Mouse (Mus musculus): ENCODE measurements around the gene Nmnat2. TPM values are rescaled to one million over a fixed set of nuclear protein-coding genes. Genes with fewer than 3 reads are reported as not detected.

Gene Nmnat2
- polyA plus RNA-seq, 1 experiment from 2014 or later: 2.4 TPM

DNA sequence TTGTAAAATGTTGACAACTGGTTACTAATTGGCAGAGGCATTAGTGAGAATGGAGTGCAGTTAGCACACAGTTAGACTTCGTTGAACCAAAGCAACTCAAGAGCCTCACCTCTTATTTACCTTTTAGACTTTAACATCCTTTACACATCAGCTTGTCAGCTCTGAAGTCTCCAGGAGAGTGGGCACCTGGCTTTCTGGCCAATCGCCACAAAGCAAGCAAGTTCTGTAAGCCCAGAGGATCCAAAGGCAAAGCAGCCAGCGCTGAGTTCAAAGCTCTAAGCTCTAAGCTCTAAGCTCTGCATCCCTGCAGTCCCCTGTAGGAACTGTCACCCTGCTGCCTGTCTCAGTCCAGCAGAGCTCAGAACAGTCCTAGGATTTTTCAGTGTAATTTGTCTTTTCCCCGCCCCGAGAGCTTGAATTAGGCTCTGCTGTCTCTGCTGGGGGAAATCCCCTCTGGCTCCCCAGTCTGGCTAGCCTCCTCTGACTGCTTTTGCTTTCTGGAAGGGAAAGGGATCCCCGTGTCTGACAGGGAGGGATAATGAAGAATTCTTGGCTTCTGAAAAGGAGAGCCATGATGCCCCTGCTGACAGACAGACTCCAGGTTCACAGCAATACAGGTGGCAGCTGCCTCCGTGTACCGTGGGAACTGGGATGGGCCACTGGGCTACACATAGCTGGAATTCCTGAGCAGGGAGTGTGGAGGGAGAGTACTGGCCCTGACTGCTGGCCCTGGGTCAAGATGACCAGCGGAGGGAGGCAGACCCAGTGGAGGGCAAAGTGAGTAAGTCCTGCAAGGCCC is 136.8 kb downstream of the Nmnat2 start:
- Histone ChIP-seq H3K36me3 (no peaks in the 10 kb centered on the region), H3K27me3 (no peaks in the 10 kb centered on the region; the same call in 1 of the 2 replicates), H3K4me3 (no peak overlapping the region), H3K27ac (0 out of 2 replicates have a peak overlapping the region, but pooled peaks have one; percentile 17), H3K9ac (no peak overlapping the region), H3K9me3 (no peaks in the 10 kb centered on the region), H3K4me2 (no peak overlapping the region), H3K4me1 (peaks cover 17% of the 10 kb centered on the region)
- WGBS: 34% methylated on average over 9 of the region's 9 CpGs
- ATAC-seq (ENCODE audit: insufficient number of reproducible peaks, low FRiP score, low TSS enrichment, low read depth): 0 out of 2 replicates have a peak, but pooled peaks have one; percentile 50

- Histone ChIP-seq H3K4me1 (peaks cover 17% of the 10 kb centered on the region), H3K4me3 (no peak overlapping the region), H3K27me3 (no peaks in the 10 kb centered on the region; the same call in 1 of the 2 replicates), H3K27ac (no peak overlapping the region), H3K9me3 (no peaks in the 10 kb centered on the region), H3K4me2 (no peak overlapping the region), H3K36me3 (no peaks in the 10 kb centered on the region), H3K9ac (no peak overlapping the region)
- no peak for ATAC-seq (ENCODE audit: insufficient number of reproducible peaks, low FRiP score, low TSS enrichment, low read depth)
- WGBS: 58% methylated on average over 5 of the region's 5 CpGs
Measured at GRCm38 (mm10) chr1:153092237-153092975, 137.6 kb downstream of the Nmnat2 start.

DNA sequence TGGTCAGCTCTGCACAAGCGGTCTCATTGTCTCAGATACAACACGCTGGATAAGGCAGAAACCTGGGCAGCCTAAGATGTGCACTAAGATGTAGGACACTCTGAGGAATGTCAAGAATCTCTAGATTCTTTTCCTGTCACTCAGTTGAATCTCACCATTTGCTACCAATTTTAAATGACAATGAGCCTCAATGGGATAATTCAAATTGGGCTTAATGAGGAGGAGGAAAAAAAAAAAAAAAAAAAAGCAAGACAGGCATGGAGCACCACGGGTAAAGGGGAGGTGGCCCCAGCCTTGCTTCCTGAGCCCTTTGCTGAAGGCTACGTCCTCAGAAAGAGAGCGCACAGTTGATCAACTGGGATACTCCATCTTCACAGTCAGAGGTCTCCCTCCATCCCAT is 138.4 kb downstream of the Nmnat2 start:
- Histone ChIP-seq H3K4me3 (no peak overlapping the region), H3K4me2 (no peak overlapping the region), H3K9me3 (no peaks in the 10 kb centered on the region), H3K36me3 (no peaks in the 10 kb centered on the region), H3K4me1 (peaks cover 17% of the 10 kb centered on the region), H3K27ac (no peak overlapping the region), H3K27me3 (no peaks in the 10 kb centered on the region; the same call in 1 of the 2 replicates), H3K9ac (no peak overlapping the region)
- WGBS: 65% methylated on average over 5 of the region's 5 CpGs
- no peak for ATAC-seq (ENCODE audit: insufficient number of reproducible peaks, low FRiP score, low TSS enrichment, low read depth)

- H3K4me1 ChIP-seq: peaks cover 17% of the 10 kb centered on the region
- no peak overlapping the region for H3K9ac ChIP-seq
- no peaks in the 10 kb centered on the region; the same call in 1 of the 2 replicates for H3K27me3 ChIP-seq
- WGBS: 61% methylated on average over 4 of the region's 4 CpGs
- no peaks in the 10 kb centered on the region for H3K9me3 ChIP-seq
- no peak overlapping the region for H3K4me2 ChIP-seq
- ATAC-seq (ENCODE audit: insufficient number of reproducible peaks, low FRiP score, low TSS enrichment, low read depth): no peak
- H3K36me3 ChIP-seq: no peaks in the 10 kb centered on the region
- no peak overlapping the region for H3K4me3 ChIP-seq
- no peak overlapping the region for H3K27ac ChIP-seq
Measured at GRCm38 (mm10) chr1:153093581-153093980, 138.8 kb downstream of the Nmnat2 start.

- Histone ChIP-seq H3K36me3 (no peaks in the 10 kb centered on the region), H3K27ac (no peak overlapping the region), H3K4me3 (no peak overlapping the region), H3K4me1 (peaks cover 17% of the 10 kb centered on the region), H3K4me2 (no peak overlapping the region), H3K27me3 (no peaks in the 10 kb centered on the region; the same call in 1 of the 2 replicates), H3K9me3 (no peaks in the 10 kb centered on the region), H3K9ac (no peak overlapping the region)
- 53% methylated on average over 12 of the region's 12 CpGs for WGBS
- ATAC-seq (ENCODE audit: insufficient number of reproducible peaks, low FRiP score, low TSS enrichment, low read depth): no peak
Measured at GRCm38 (mm10) chr1:153094226-153095076, 139.7 kb downstream of the Nmnat2 start.

GRCm38 (mm10) chr1:153095328-153095727 is 140.5 kb downstream of the Nmnat2 start:
- 67% methylated on average over 6 of the region's 6 CpGs for WGBS
- H3K27ac ChIP-seq: no peak overlapping the region
- H3K36me3 ChIP-seq: no peaks in the 10 kb centered on the region
- no peaks in the 10 kb centered on the region for H3K9me3 ChIP-seq
- H3K9ac ChIP-seq: no peak overlapping the region
- H3K4me2 ChIP-seq: no peak overlapping the region
- no peaks in the 10 kb centered on the region; the same call in 1 of the 2 replicates for H3K27me3 ChIP-seq
- H3K4me3 ChIP-seq: no peak overlapping the region
- ATAC-seq (ENCODE audit: insufficient number of reproducible peaks, low FRiP score, low TSS enrichment, low read depth): no peak
- peaks cover 17% of the 10 kb centered on the region for H3K4me1 ChIP-seq

DNA sequence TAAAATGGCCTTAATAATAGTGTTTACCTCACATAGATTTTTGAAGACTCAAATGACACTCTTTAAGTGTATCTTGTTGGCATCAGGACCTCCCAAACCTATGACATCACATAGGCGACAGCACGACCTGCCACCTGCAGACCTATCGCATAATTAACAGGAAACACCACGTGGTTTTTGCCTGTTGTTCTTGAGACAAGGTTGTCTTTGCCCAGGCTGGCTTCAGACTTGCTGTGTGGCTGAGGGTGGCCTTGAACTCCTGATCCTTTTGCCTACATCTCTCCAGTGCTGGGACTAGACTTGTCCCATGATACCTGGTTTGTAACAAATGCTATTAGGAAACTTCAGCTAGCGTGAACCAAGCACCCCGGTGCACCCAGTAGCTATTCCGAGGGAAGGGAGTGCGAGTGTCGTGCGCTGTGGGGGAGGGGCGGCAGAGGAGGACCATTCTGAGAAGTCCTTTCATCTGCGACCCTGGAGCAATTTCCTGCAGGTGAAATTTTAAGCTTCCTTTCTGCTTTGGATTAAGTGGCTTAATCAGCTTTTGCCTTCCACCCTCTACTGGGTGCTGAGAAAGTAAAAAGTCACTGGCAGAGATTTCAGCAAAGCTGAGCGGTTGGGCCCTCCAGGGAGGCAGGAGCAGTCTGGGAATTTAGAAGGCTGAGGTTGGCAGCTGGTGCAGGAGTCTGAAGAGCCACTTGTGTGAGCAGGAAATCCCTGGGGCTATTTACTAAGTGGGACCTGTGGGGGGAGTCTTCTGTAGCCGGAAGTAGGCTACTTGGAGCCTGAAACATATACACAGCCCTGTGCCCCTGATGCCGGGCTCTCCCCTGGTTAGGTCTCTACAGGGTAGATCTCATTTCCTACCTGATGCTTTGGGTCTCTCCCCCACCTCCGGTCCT is 141.3 kb downstream of the Nmnat2 start:
- no peak overlapping the region for H3K9ac ChIP-seq
- WGBS: 13% methylated on average over 16 of the region's 16 CpGs
- H3K27ac ChIP-seq: no peak overlapping the region; the same call in 1 of the 2 replicates
- no peak overlapping the region for H3K4me2 ChIP-seq
- H3K9me3 ChIP-seq: no peaks in the 10 kb centered on the region
- H3K36me3 ChIP-seq: no peaks in the 10 kb centered on the region
- no peak overlapping the region for H3K4me3 ChIP-seq
- peaks cover 18% of the 10 kb centered on the region for H3K4me1 ChIP-seq
- no peak for ATAC-seq (ENCODE audit: insufficient number of reproducible peaks, low FRiP score, low TSS enrichment, low read depth)
- H3K27me3 ChIP-seq: no peaks in the 10 kb centered on the region; the same call in 1 of the 2 replicates

DNA sequence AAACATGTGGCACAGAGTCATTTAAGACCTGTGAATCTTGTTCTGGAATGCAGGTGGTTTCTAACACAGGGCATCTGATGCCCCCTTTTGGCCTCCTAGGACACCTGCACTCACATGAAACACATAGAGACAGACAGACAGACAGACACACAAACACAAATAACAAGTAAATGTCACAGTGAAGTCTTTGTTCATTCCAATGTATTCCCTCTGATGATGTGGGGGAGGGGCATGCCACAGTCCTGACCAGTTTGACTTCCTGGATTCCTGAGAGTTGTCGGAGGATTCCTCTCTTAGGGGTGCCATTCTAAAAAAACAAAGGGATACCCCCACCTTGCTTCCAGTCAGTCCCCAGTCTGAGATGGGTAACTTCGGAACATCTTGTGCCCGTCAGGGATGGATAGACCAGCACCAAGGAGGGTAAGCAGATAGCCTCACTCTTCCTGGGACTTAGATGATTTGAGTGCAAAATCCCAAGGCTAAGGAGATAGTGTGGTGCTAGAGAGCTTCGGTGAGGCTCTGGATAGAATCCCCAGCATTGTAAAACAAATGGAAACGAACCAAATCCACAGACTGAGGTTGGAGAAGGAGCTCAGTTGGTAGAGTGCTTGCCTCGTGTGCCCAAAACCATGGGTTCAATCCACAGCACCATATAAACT is 142.4 kb downstream of the Nmnat2 start:
- ATAC-seq (ENCODE audit: insufficient number of reproducible peaks, low FRiP score, low TSS enrichment, low read depth): no peak
- 89% methylated on average over 6 of the region's 6 CpGs for WGBS
- no peak overlapping the region for H3K27ac ChIP-seq

DNA sequence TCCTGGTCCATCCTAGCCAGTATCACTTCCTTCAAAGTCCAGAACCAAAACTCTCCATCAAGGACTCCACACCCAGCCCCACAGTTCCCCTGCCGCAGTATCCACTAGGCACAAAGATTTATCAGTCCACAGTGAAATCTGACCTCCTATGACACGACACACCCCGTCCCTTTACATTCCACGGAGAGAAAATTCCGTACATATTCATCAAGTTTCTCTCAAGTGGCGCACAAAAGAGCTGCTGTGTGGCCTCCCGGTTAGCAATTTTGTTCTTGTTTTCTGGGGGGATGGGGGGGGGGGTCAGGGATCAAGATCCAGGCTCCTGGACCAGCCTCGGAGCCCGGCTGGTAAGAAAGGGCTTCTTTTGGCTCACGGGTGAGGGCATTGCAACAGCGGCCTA is 143.8 kb downstream of the Nmnat2 start:
- Histone ChIP-seq H3K4me2 (no peak overlapping the region), H3K4me1 (peaks cover 11% of the 10 kb centered on the region), H3K36me3 (no peaks in the 10 kb centered on the region), H3K9ac (no peak overlapping the region), H3K27me3 (no peaks in the 10 kb centered on the region; the same call in 1 of the 2 replicates), H3K9me3 (no peaks in the 10 kb centered on the region), H3K27ac (no peak overlapping the region), H3K4me3 (no peak overlapping the region)
- WGBS: 52% methylated on average over 11 of the region's 11 CpGs
- no peak for ATAC-seq (ENCODE audit: insufficient number of reproducible peaks, low FRiP score, low TSS enrichment, low read depth)

More for the DNA sequence above, 142.4 kb downstream of the Nmnat2 start:
- Histone ChIP-seq H3K4me3 (no peak overlapping the region), H3K27me3 (no peaks in the 10 kb centered on the region; the same call in 1 of the 2 replicates), H3K9me3 (no peaks in the 10 kb centered on the region), H3K36me3 (no peaks in the 10 kb centered on the region), H3K9ac (no peak overlapping the region), H3K4me2 (no peak overlapping the region), H3K4me1 (peaks cover 15% of the 10 kb centered on the region)

- Histone ChIP-seq H3K4me1 (peaks cover 11% of the 10 kb centered on the region), H3K4me2 (no peak overlapping the region), H3K27me3 (no peaks in the 10 kb centered on the region), H3K36me3 (no peaks in the 10 kb centered on the region), H3K4me3 (no peak overlapping the region), H3K9ac (no peak overlapping the region), H3K9me3 (no peaks in the 10 kb centered on the region), H3K27ac (no peak overlapping the region; the same call in 1 of the 2 replicates)
- WGBS: 53% methylated on average over 9 of the region's 9 CpGs
- ATAC-seq (ENCODE audit: insufficient number of reproducible peaks, low FRiP score, low TSS enrichment, low read depth): no peak
Measured at GRCm38 (mm10) chr1:153100912-153101311, 146.1 kb downstream of the Nmnat2 start.
